Mouse (Mus musculus) hindbrain, embryonic 16.5 days (tissue): ENCODE measurements around the gene Trem3. TPM values are rescaled to one million over a fixed set of nuclear protein-coding genes. Genes with fewer than 3 reads are reported as not detected.

Source experiments
- ATAC-seq: fragments of 200-750 bp; cut with Nextera tagmentation; 2 replicates; pipeline ENCODE4 v1.8.0; 2017; ENCODE audit warnings: moderate TSS enrichment, moderate library complexity
- H3K27ac ChIP-seq: fragments of 300-500 bp; sonication (generic); 2 replicates; pipeline ENCODE4 v1.5.1; 2014; ENCODE audit warnings: low read depth, mild to moderate bottlenecking, control low read depth, low read length, moderate library complexity
- H3K27me3 ChIP-seq: fragments of 300-500 bp; sonication (generic); replicated peaks from 2 replicates; pipeline ENCODE4 v1.6.1; 2014; ENCODE audit warnings: low read length; ENCODE audit not compliant: control insufficient read depth, insufficient read depth
- H3K36me3 ChIP-seq: fragments of 300-500 bp; sonication (generic); 2 replicates; pipeline ENCODE4 v1.6.1; 2014; ENCODE audit warnings: mild to moderate bottlenecking, low read length, moderate library complexity, mixed read lengths; ENCODE audit not compliant: control insufficient read depth, insufficient read depth
- H3K4me1 ChIP-seq: fragments of 300-500 bp; sonication (generic); 2 replicates; pipeline ENCODE4 v1.6.1; 2014; ENCODE audit warnings: low read depth, low read length; ENCODE audit not compliant: control insufficient read depth, insufficient read depth
- H3K4me2 ChIP-seq: fragments of 300-500 bp; sonication (generic); 2 replicates; pipeline ENCODE4 v1.6.1; 2014; ENCODE audit warnings: mild to moderate bottlenecking, low read length, control low read depth, moderate library complexity
- H3K4me3 ChIP-seq: fragments of 300-500 bp; sonication (generic); 2 replicates; pipeline ENCODE4 v1.5.1; 2014; ENCODE audit warnings: mild to moderate bottlenecking, low read length, control low read depth, moderate library complexity
- H3K9ac ChIP-seq: fragments of 300-500 bp; sonication (generic); 2 replicates; pipeline ENCODE4 v1.6.1; 2014; ENCODE audit warnings: low read depth, mild to moderate bottlenecking, control low read depth, low read length, moderate library complexity
- H3K9me3 ChIP-seq: fragments of 300-500 bp; sonication (generic); 2 replicates; pipeline ENCODE4 v1.6.1; 2014; ENCODE audit warnings: mild to moderate bottlenecking, low read length, moderate library complexity; ENCODE audit not compliant: control insufficient read depth
- WGBS: fragments of 180-500 bp; shearing (Covaris S2); extraction: QIAGEN DNeasy Blood & Tissue Kit; methylation state at CpG from one replicate; pipeline ENCODE4 v1.1.7; 2014; 5-methylcytosine and 5-hydroxymethylcytosine counted together
- polyA plus RNA-seq: library from polyadenylated mRNA; unstranded; fragments of >200 nt; fragmentation: Nextera tagmentation; extraction: Ambion mirVana; gene quantifications from 2 replicates; pipeline ENCODE4 v1.2.1, GENCODE M21; 2015

Trem3 gene
- polyA plus RNA-seq: not detected in 2 replicates

DNA sequence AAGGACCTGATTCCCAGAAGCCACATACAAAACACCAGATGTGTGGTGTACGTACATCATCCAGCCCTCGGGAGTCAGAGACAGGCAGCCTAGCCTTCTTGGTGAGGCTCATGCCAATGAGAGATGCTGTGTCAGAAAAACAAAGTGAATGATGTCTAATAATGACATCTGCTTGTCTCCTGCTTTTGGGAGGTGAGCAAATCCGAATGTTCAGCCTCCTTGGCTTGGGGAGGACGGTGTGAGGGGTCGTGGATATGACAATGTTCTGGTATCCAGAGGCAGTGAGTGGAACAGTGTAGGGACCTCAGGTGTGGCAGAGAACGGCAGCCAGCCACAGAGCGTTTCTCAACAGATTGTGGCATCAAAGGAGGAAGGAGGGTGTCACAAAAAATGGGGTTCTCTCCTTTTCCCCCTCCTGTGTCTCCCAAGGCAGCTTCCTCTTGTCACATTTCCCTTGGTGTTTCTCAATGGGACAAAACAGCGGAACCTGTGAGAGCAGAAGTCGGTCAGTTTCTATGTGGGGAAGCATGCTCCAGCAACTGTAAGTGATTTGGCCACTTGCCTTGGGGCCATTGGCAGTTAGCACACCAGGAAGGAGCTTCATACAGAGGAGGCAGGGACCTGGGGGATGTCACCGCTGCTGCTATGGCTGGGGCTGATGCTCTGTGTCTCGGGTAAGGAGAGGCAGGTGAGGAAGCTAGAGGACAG, at the start of gene Trem3:
Gene Trem3, plus strand, starts transcription at position 557 of the 708 bp plus-strand sequence.
- WGBS: 78% methylated on average over 11 of the region's 11 CpGs
- H3K9ac ChIP-seq: no peak within 1 kb of the TSS
- no peak within 1 kb of the TSS for H3K4me2 ChIP-seq
- no peak within 1 kb of the TSS for H3K4me3 ChIP-seq
- no peak for ATAC-seq
- no peaks in the 10 kb centered on the region for H3K9me3 ChIP-seq
- no peak within 1 kb of the TSS for H3K27ac ChIP-seq
- no peaks in the 10 kb centered on the region for H3K36me3 ChIP-seq
- H3K4me1 ChIP-seq: no peaks in the 10 kb centered on the region
- no peaks in the 10 kb centered on the region for H3K27me3 ChIP-seq

DNA sequence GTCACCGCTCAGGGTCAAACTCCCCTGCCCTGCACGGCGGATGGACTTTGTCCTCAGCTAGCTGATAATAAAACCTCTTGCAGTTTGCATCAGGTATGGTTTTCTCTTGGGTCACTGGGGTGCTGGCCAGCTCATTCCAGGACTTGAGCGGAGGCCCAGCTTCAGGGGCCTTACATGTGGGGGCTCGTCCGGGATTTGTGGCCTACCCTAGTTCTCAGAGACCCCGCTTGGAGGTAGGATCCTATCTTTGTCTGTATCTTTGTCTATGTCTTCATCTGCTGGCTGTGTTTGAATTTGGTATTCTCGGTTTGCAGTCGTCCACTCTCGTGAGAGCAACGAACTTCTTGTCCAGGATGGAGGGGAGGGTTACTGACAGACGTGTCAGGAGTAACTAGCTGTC, 44.5 kb upstream of the Trem3 start:
- no peak overlapping the region for H3K9ac ChIP-seq
- H3K4me3 ChIP-seq: no peak overlapping the region
- no peaks in the 10 kb centered on the region for H3K27me3 ChIP-seq
- H3K4me2 ChIP-seq: no peak overlapping the region
- 94% methylated on average over 12 of the region's 12 CpGs for WGBS
- no peak overlapping the region for H3K27ac ChIP-seq
- H3K4me1 ChIP-seq: no peaks in the 10 kb centered on the region
- H3K9me3 ChIP-seq: peaks cover 8% of the 10 kb centered on the region
- no peak for ATAC-seq
- H3K36me3 ChIP-seq: no peaks in the 10 kb centered on the region

DNA sequence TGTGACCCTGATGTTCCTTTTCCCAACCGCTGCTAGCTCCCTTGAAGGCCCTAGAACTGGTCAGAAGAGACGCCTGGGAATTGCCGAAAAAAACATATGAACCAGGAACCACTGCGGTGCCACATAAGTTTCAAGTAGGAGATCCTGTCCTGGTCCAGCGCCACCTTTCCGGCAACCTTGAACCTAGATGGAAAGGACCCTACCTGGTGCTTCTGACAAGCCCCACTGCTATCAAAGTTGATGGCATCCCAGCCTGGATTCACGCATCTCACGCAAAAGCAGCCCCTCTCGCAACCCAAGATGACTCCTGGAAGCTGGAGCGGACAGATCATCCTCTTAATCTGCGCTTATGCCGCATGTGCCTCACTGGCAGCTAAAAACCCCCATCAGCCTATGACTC, 35.0 kb upstream of the Trem3 start:
- H3K4me3 ChIP-seq: no peak overlapping the region
- H3K36me3 ChIP-seq: no peaks in the 10 kb centered on the region
- no peaks in the 10 kb centered on the region for H3K9me3 ChIP-seq
- 97% methylated on average over 12 of the region's 12 CpGs for WGBS
- H3K27ac ChIP-seq: no peak overlapping the region
- H3K27me3 ChIP-seq: no peaks in the 10 kb centered on the region
- H3K9ac ChIP-seq: no peak overlapping the region
- H3K4me2 ChIP-seq: no peak overlapping the region
- no peak for ATAC-seq
- H3K4me1 ChIP-seq: no peaks in the 10 kb centered on the region

DNA sequence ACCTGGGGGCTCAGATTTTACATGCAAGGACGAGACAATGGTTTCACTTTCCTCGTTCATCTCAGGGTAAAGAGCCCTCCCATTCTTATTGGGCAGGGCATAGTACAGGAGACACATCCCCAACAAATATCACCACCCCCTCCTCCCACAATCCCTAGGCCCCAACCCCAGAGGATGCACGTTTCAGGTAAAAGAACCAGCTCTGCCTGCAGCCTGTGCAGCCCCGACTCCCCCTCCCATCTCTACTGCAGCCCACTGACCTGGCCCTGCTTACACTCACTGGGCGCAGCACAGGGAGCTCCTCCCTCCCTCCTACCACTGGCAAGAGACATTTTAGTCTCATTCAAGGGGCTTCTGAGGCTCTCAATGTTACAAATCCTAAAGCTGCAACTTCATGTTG, 34.1 kb upstream of the Trem3 start:
- Histone ChIP-seq H3K27me3 (no peaks in the 10 kb centered on the region), H3K9ac (no peak overlapping the region), H3K27ac (no peak overlapping the region), H3K4me1 (no peaks in the 10 kb centered on the region), H3K4me3 (no peak overlapping the region), H3K4me2 (no peak overlapping the region), H3K9me3 (no peaks in the 10 kb centered on the region), H3K36me3 (no peaks in the 10 kb centered on the region)
- WGBS: 74% methylated on average over 5 of the region's 5 CpGs
- no peak for ATAC-seq

DNA sequence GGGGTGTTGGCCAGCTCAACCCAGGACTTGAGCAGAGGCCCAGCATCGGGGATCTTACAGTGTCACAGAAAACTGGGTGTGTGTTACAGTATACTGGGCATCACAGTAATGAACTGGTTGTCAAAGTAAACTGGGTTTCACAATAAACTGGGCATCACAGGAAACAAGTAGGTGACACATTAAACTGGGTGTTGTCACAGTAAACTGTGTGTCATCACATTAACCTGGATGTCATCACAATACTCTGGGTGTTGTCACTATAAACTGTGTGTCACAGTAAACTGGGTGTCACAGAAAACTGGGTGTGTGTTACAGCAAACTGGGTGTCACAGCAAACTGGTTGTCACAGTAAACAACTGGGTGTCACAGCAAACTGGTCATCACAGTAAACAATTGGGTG, 32.1 kb upstream of the Trem3 start:
- ATAC-seq: no peak
- Histone ChIP-seq H3K9ac (no peak overlapping the region), H3K36me3 (no peaks in the 10 kb centered on the region), H3K4me3 (no peak overlapping the region), H3K9me3 (no peaks in the 10 kb centered on the region), H3K4me2 (no peak overlapping the region), H3K27me3 (no peaks in the 10 kb centered on the region), H3K27ac (no peak overlapping the region), H3K4me1 (no peaks in the 10 kb centered on the region)
- 83% methylated on average over 1 of the region's 1 CpGs for WGBS

DNA sequence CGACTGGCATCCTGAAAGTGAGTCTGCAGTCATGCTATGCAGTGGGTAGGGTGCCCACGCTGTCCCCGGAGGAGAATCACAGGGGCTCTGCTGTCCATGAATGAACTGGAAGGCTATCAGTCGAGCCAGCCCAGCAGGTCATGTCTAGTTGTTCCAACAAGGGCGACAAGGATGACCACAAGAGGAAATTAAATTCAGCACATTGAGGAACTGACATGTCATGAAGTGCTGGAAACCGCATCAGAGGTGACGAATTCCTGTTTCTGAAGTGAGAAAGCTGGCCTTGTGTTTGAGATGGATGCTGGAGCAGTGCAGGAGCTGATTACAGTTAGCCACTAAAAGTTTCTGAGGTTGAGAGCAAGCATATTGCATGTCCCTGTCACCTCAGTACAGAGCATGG, 16.9 kb upstream of the Trem3 start:
- no peaks in the 10 kb centered on the region for H3K27me3 ChIP-seq
- no peaks in the 10 kb centered on the region for H3K36me3 ChIP-seq
- H3K27ac ChIP-seq: no peak overlapping the region
- no peaks in the 10 kb centered on the region for H3K4me1 ChIP-seq
- WGBS: 90% methylated on average over 7 of the region's 7 CpGs
- no peak overlapping the region for H3K4me3 ChIP-seq
- H3K4me2 ChIP-seq: no peak overlapping the region
- H3K9ac ChIP-seq: no peak overlapping the region
- no peak for ATAC-seq
- no peaks in the 10 kb centered on the region for H3K9me3 ChIP-seq

DNA sequence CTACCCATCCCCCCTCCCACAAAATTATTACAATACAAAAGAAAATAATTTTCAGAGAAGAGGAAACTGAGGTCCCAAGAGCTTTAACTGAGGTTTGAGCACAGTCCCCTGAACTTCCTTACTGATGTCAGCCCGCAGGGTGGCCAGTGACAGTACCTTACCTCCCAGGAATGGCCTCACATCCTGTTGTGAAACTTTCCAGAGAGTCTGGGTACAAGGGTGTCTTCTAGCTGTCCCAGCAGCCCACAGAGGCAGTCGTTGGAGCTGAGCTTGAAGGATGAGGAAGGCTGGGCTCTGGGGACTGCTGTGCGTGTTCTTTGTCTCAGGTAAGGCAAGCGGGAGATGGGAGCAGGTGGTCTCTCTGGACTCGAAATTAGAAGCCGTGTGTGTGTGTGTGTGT, 15.1 kb upstream of the Trem3 start, which contains the start of gene Trem1:
Gene Trem1, plus strand, starts transcription at position 251 of the 400 bp plus-strand sequence.
- ATAC-seq: no peak

DNA sequence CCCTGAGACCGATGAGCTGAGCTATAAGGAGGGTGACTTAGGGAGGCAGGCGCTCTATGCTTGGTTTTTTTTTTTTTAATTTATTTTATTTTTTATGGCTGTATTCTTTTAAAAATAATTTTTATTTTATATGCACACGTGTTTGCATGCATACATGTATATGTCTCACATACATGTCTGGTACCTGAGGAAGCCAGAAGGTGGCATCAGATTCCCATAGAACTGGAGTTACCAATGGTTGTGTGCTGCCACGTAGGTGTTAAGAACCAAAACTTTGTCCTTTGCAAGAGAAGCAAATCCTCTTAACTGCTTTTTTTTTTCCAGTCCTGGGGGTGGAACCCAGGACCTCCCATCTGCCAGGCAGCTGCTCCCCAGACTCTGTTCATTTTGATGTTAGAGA, 13.8 kb upstream of the Trem3 start:
- 92% methylated on average over 4 of the region's 4 CpGs for WGBS
- no peaks in the 10 kb centered on the region for H3K27me3 ChIP-seq
- no peak for ATAC-seq

More for the DNA sequence above, 15.1 kb upstream of the Trem3 start, which contains the start of gene Trem1:
- no peak within 1 kb of the TSS for H3K9ac ChIP-seq
- no peaks in the 10 kb centered on the region for H3K9me3 ChIP-seq
- H3K36me3 ChIP-seq: no peaks in the 10 kb centered on the region
- H3K4me2 ChIP-seq: no peak within 1 kb of the TSS
- no peaks in the 10 kb centered on the region for H3K27me3 ChIP-seq
- no peak within 1 kb of the TSS for H3K27ac ChIP-seq
- 84% methylated on average over 6 of the region's 6 CpGs for WGBS
- no peak within 1 kb of the TSS for H3K4me3 ChIP-seq
- H3K4me1 ChIP-seq: no peaks in the 10 kb centered on the region

DNA sequence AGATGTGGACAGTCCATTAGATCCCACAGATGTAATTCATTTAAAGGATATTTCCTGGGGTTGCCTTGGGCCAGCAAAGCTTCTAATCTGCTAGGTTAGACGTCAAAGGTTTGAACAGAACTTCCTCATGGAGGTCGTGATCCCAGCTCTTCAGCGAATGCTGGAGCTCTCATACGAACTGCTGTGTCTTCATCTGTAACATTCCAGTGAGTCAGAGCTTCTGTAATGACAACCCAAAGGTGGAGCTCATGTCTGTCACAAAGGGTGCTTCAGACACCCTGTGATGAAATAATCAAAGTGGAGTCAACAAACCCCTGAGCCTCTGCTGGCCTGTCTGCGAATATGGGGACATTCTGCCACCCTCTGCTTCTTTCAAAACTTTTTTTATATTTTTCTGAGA, 13.0 kb upstream of the Trem3 start:
- H3K36me3 ChIP-seq: no peaks in the 10 kb centered on the region
- 81% methylated on average over 5 of the region's 5 CpGs for WGBS

More for the DNA sequence above, 13.8 kb upstream of the Trem3 start:
- Histone ChIP-seq H3K36me3 (no peaks in the 10 kb centered on the region), H3K9ac (no peak overlapping the region), H3K27ac (no peak overlapping the region), H3K9me3 (peaks cover 4% of the 10 kb centered on the region), H3K4me3 (no peak overlapping the region), H3K4me1 (no peaks in the 10 kb centered on the region), H3K4me2 (no peak overlapping the region)

More for the DNA sequence above, 13.0 kb upstream of the Trem3 start:
- no peak for ATAC-seq
- no peaks in the 10 kb centered on the region for H3K27me3 ChIP-seq
- H3K4me1 ChIP-seq: no peaks in the 10 kb centered on the region
- no peak overlapping the region for H3K4me3 ChIP-seq
- H3K27ac ChIP-seq: no peak overlapping the region
- H3K9ac ChIP-seq: no peak overlapping the region
- no peak overlapping the region for H3K4me2 ChIP-seq
- peaks cover 4% of the 10 kb centered on the region for H3K9me3 ChIP-seq
